Mouse (Mus musculus): ENCODE results near the gene Trim37. TPM values are rescaled to one million over a fixed set of nuclear protein-coding genes. Genes with fewer than 3 reads are reported as not detected.
"Not testable (repeated sequence)": the region's sequence is repeated elsewhere in the genome, so short reads cannot be mapped to it uniquely, and the experiment has no call there.

Trim37 gene
- polyA plus RNA-seq, 1 experiment from 2014 or later: 40.4 TPM

- no peaks in the 10 kb centered on the region for H3K4me1 ChIP-seq (replicated peaks; ENCODE audit: control insufficient read depth, insufficient read depth, low read length)
- H3K4me2 ChIP-seq: no peak overlapping the region
- WGBS: 85% methylated on average over 6 of the region's 6 CpGs
- no peaks in the 10 kb centered on the region for H3K9me3 ChIP-seq (ENCODE audit: control insufficient read depth, low read length)
- no peak for ATAC-seq (replicated peaks; ENCODE audit: low FRiP score)
- no peaks in the 10 kb centered on the region for H3K27me3 ChIP-seq (replicated peaks; ENCODE audit: control insufficient read depth, insufficient read depth, low read length)
- H3K27ac ChIP-seq (ENCODE audit: low read depth, low read length): no peak overlapping the region
- DNase-seq (ENCODE audit: low spot score): no peak
- H3K4me3 ChIP-seq (ENCODE audit: low read depth, low read length): no peak overlapping the region
- H3K9ac ChIP-seq (ENCODE audit: low read depth, low read length): no peak overlapping the region
- H3K36me3 ChIP-seq (ENCODE audit: control insufficient read depth, insufficient read depth, low read length): no peaks in the 10 kb centered on the region
These were observed 123.3 kb downstream of the Trim37 start for GRCm38 (mm10) chr11:87250132-87250531.

DNA sequence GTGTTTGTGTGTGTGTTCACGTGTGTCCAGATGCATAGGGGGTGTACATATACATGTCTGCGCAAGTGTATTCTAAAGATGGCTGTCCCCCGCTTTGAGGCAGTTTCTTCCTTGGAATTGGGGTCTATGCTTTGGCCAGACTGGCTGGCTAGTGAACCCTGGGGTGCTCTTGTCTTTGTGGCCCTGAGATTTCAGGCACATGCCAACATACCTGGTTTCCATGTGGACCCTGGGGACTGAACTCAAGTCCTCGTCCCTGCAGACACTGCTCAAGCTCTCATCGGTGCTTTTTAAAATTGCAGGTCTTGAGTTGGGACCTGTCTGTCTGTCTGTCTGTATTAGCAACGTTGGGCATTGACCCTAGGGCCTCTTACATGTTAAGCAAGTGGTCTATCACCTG, 126.4 kb downstream of the Trim37 start:
- ATAC-seq (replicated peaks; ENCODE audit: low FRiP score): no peak

GRCm38 (mm10) chr11:87254149-87254548, 127.3 kb downstream of the Trim37 start:
- Histone ChIP-seq H3K4me2 (no peak overlapping the region), H3K27ac (ENCODE audit: low read depth, low read length) (no peak overlapping the region), H3K9ac (ENCODE audit: low read depth, low read length) (no peak overlapping the region), H3K27me3 (replicated peaks; ENCODE audit: control insufficient read depth, insufficient read depth, low read length) (no peaks in the 10 kb centered on the region), H3K36me3 (ENCODE audit: control insufficient read depth, insufficient read depth, low read length) (no peaks in the 10 kb centered on the region), H3K4me3 (ENCODE audit: low read depth, low read length) (no peak overlapping the region), H3K9me3 (ENCODE audit: control insufficient read depth, low read length) (no peaks in the 10 kb centered on the region), H3K4me1 (replicated peaks; ENCODE audit: control insufficient read depth, insufficient read depth, low read length) (peaks cover 3% of the 10 kb centered on the region; the same call in 1 of the 2 replicates)
- 56% methylated on average over 5 of the region's 5 CpGs for WGBS
- no peak for DNase-seq (ENCODE audit: low spot score)
- ATAC-seq (replicated peaks; ENCODE audit: low FRiP score): no peak

More for the DNA sequence above, 126.4 kb downstream of the Trim37 start:
- WGBS: 76% methylated on average over 6 of the region's 6 CpGs
- Histone ChIP-seq H3K4me3 (ENCODE audit: low read depth, low read length) (no peak overlapping the region), H3K27me3 (replicated peaks; ENCODE audit: control insufficient read depth, insufficient read depth, low read length) (no peaks in the 10 kb centered on the region), H3K4me1 (replicated peaks; ENCODE audit: control insufficient read depth, insufficient read depth, low read length) (no peaks in the 10 kb centered on the region), H3K9me3 (ENCODE audit: control insufficient read depth, low read length) (no peaks in the 10 kb centered on the region), H3K9ac (ENCODE audit: low read depth, low read length) (no peak overlapping the region), H3K27ac (ENCODE audit: low read depth, low read length) (no peak overlapping the region), H3K36me3 (ENCODE audit: control insufficient read depth, insufficient read depth, low read length) (no peaks in the 10 kb centered on the region), H3K4me2 (no peak overlapping the region)
- DNase-seq (ENCODE audit: low spot score): no peak

DNA sequence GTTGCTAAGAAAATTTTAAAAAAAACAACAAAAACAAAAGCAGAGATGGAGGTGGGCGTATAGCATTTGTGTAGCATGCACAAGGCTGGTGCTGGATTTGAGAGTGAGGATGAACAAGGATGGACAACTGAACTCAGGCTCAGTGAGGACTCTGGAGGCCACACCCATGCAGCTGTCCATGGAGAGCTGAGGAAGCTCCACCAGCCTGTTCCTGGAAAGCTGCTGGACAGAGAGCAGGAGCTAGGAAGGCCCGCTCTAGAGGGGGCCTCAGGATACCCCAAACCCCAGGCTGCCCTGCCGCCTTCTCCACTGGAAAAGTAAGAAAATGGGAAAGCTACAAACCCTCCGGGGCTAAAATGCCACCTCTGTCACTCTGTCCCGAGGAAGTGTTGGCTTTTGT, 130.4 kb downstream of the Trim37 start:
- H3K9me3 ChIP-seq (ENCODE audit: control insufficient read depth, low read length): no peaks in the 10 kb centered on the region
- no peak for ATAC-seq (replicated peaks; ENCODE audit: low FRiP score)
- H3K4me2 ChIP-seq: no peak overlapping the region
- no peaks in the 10 kb centered on the region for H3K36me3 ChIP-seq (ENCODE audit: control insufficient read depth, insufficient read depth, low read length)
- H3K4me1 ChIP-seq (replicated peaks; ENCODE audit: control insufficient read depth, insufficient read depth, low read length): peaks cover 9% of the 10 kb centered on the region; the same call in 1 of the 2 replicates
- no peak overlapping the region for H3K4me3 ChIP-seq (ENCODE audit: low read depth, low read length)
- H3K27me3 ChIP-seq (replicated peaks; ENCODE audit: control insufficient read depth, insufficient read depth, low read length): no peaks in the 10 kb centered on the region
- DNase-seq (ENCODE audit: low spot score): no peak
- WGBS: 88% methylated on average over 5 of the region's 5 CpGs
- no peak overlapping the region for H3K9ac ChIP-seq (ENCODE audit: low read depth, low read length)
- no peak overlapping the region for H3K27ac ChIP-seq (ENCODE audit: low read depth, low read length)

DNA sequence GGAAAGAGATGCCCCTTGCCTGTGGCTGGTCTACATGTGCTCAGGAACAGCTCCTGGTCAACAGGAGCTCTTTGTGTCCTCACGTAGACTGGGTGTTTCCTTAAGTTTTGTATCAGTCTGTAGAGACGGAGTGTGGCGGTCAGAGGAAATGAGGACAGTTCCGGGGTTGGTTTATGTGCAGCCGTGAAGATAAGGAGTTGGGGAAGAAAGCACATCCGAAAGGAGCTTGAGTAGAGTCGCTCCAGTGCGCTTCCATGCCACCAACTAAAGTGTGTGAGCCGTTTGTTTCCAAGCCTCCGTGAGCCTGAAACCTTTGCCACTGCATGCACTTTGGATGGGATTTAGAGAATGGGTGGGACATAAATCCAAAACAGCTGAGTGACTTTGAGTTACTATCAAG, 132.9 kb downstream of the Trim37 start:
- no peak for ATAC-seq (replicated peaks; ENCODE audit: low FRiP score)
- Histone ChIP-seq H3K27ac (ENCODE audit: low read depth, low read length) (peak overlapping the region; percentile 39), H3K4me3 (ENCODE audit: low read depth, low read length) (no peak overlapping the region), H3K4me1 (replicated peaks; ENCODE audit: control insufficient read depth, insufficient read depth, low read length) (peaks cover 9% of the 10 kb centered on the region), H3K9me3 (ENCODE audit: control insufficient read depth, low read length) (no peaks in the 10 kb centered on the region), H3K4me2 (peak overlapping the region; percentile 47), H3K36me3 (ENCODE audit: control insufficient read depth, insufficient read depth, low read length) (no peaks in the 10 kb centered on the region), H3K9ac (ENCODE audit: low read depth, low read length) (no peak overlapping the region), H3K27me3 (replicated peaks; ENCODE audit: control insufficient read depth, insufficient read depth, low read length) (no peaks in the 10 kb centered on the region)
- 36% methylated on average over 10 of the region's 10 CpGs for WGBS
- DNase-seq (ENCODE audit: low spot score): no peak

GRCm38 (mm10) chr11:87261705-87262104, 134.8 kb downstream of the Trim37 start:
- H3K4me2 ChIP-seq; H3K9me3 ChIP-seq (ENCODE audit: control insufficient read depth, low read length); H3K36me3 ChIP-seq (ENCODE audit: control insufficient read depth, insufficient read depth, low read length); H3K27ac ChIP-seq (ENCODE audit: low read depth, low read length); H3K4me1 ChIP-seq (replicated peaks; ENCODE audit: control insufficient read depth, insufficient read depth, low read length); H3K9ac ChIP-seq (ENCODE audit: low read depth, low read length); H3K4me3 ChIP-seq (ENCODE audit: low read depth, low read length); H3K27me3 ChIP-seq (replicated peaks; ENCODE audit: control insufficient read depth, insufficient read depth, low read length); DNase-seq (ENCODE audit: low spot score); ATAC-seq (replicated peaks; ENCODE audit: low FRiP score): not testable (repeated sequence)
- 68% methylated on average over 4 of the region's 4 CpGs for WGBS

DNA sequence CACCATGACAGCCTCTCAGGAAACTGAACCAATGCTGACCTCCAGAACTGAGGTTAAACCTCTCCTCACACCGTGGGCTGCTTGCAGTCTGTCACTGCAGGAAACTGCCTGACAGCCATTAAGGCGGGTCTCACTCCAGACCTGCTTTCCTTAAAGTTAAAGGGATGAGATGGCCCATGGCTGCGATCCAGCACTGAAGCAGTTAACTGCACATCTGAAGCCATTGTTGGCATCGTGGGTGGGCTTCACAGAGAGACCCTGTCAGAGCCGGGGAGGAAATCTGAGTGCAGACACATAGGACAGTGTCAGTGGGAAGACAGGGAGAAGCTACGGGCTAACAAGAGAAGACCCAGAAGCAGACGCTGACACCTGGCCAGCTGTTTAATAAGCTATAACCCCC, 137.1 kb downstream of the Trim37 start:
- Histone ChIP-seq H3K4me1 (replicated peaks; ENCODE audit: control insufficient read depth, insufficient read depth, low read length) (peaks cover 8% of the 10 kb centered on the region), H3K27ac (ENCODE audit: low read depth, low read length) (no peak overlapping the region), H3K36me3 (ENCODE audit: control insufficient read depth, insufficient read depth, low read length) (no peaks in the 10 kb centered on the region), H3K27me3 (replicated peaks; ENCODE audit: control insufficient read depth, insufficient read depth, low read length) (no peaks in the 10 kb centered on the region), H3K4me3 (ENCODE audit: low read depth, low read length) (no peak overlapping the region), H3K4me2 (no peak overlapping the region), H3K9me3 (ENCODE audit: control insufficient read depth, low read length) (no peaks in the 10 kb centered on the region), H3K9ac (ENCODE audit: low read depth, low read length) (no peak overlapping the region)
- 30% methylated on average over 7 of the region's 7 CpGs for WGBS
- DNase-seq (ENCODE audit: low spot score) (no peak), ATAC-seq (replicated peaks; ENCODE audit: low FRiP score) (no peak)

DNA sequence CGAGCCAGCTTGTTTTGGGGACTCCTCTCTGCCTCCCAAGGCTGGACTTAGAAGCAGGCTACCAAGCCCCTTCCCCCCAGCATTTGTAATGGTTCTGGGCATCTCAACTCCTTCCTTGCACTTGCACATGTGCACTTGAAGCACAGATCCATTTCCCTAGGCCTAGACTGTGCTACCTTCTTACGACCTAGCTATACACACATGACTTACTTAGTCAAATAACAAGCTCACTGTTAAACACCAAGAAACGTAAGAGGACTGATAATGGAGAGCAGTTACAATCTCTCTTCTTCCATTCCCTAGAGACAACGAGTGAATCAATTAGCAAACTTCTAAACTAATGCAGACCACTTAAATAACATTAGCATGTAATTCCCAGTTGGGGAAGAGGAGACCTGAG, 139.4 kb downstream of the Trim37 start:
- no peak overlapping the region for H3K9ac ChIP-seq (ENCODE audit: low read depth, low read length)
- ATAC-seq (replicated peaks; ENCODE audit: low FRiP score): no peak
- no peaks in the 10 kb centered on the region for H3K9me3 ChIP-seq (ENCODE audit: control insufficient read depth, low read length)
- no peak overlapping the region for H3K4me2 ChIP-seq
- 65% methylated on average over 4 of the region's 4 CpGs for WGBS
- no peaks in the 10 kb centered on the region for H3K27me3 ChIP-seq (replicated peaks; ENCODE audit: control insufficient read depth, insufficient read depth, low read length)
- H3K36me3 ChIP-seq (ENCODE audit: control insufficient read depth, insufficient read depth, low read length): no peaks in the 10 kb centered on the region
- no peak overlapping the region for H3K4me3 ChIP-seq (ENCODE audit: low read depth, low read length)
- DNase-seq (ENCODE audit: low spot score): no peak
- no peak overlapping the region for H3K27ac ChIP-seq (ENCODE audit: low read depth, low read length)
- H3K4me1 ChIP-seq (replicated peaks; ENCODE audit: control insufficient read depth, insufficient read depth, low read length): no peaks in the 10 kb centered on the region; the same call in 1 of the 2 replicates

DNA sequence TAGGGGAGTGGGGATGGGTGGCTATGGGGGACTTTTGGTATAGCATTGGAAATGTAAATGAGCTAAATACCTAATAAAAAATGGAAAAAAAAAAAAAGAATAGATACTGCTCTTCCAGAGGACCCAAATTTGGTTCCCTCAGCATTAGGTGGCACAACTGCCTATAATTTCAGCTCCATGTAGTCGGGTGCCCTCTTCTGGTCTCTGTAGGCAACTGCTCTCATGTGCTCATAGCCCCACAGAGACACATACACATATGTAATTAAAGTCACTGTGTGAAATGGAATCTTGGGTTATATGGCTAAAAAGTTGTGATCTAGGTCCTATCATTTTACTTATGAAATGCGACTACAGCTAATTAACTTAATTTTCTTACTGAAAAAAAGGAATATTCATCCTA, 141.9 kb downstream of the Trim37 start:
- Histone ChIP-seq H3K36me3 (ENCODE audit: control insufficient read depth, insufficient read depth, low read length) (no peaks in the 10 kb centered on the region), H3K4me2 (no peak overlapping the region), H3K9ac (ENCODE audit: low read depth, low read length) (no peak overlapping the region), H3K4me3 (ENCODE audit: low read depth, low read length) (no peak overlapping the region), H3K27me3 (replicated peaks; ENCODE audit: control insufficient read depth, insufficient read depth, low read length) (no peaks in the 10 kb centered on the region), H3K4me1 (replicated peaks; ENCODE audit: control insufficient read depth, insufficient read depth, low read length) (no peaks in the 10 kb centered on the region; the same call in 1 of the 2 replicates), H3K27ac (ENCODE audit: low read depth, low read length) (no peak overlapping the region), H3K9me3 (ENCODE audit: control insufficient read depth, low read length) (no peaks in the 10 kb centered on the region; the same call in 1 of the 2 replicates)
- no peak for DNase-seq (ENCODE audit: low spot score)
- 68% methylated on average over 2 of the region's 2 CpGs for WGBS
- ATAC-seq (replicated peaks; ENCODE audit: low FRiP score): no peak

All from liver, embryonic 11.5 days (tissue).